Mouse (Mus musculus): ENCODE data around the gene Hoxa10. TPM values are rescaled to one million over a fixed set of nuclear protein-coding genes. Genes with fewer than 3 reads are reported as not detected.

Gene Hoxa10
- polyA plus RNA-seq, 1 experiment from 2014 or later: not detected

GRCm38 (mm10) chr6:52244471-52245039 is 3.9 kb upstream of the Hoxa10 start:
- Histone ChIP-seq H3K9ac (ENCODE audit: low read depth, low read length) (no peak overlapping the region), H3K9me3 (ENCODE audit: control insufficient read depth, low read length) (no peaks in the 10 kb centered on the region), H3K4me3 (ENCODE audit: low read depth, low read length) (no peak overlapping the region), H3K36me3 (ENCODE audit: control insufficient read depth, insufficient read depth, low read length) (no peaks in the 10 kb centered on the region), H3K4me1 (replicated peaks; ENCODE audit: control insufficient read depth, insufficient read depth, low read length) (peaks cover 2% of the 10 kb centered on the region; the same call in 1 of the 2 replicates), H3K4me2 (replicated peaks; ENCODE audit: low read depth, low read length) (no peak overlapping the region), H3K27ac (ENCODE audit: low read depth, low read length) (no peak overlapping the region), H3K27me3 (ENCODE audit: control insufficient read depth, insufficient read depth, low read length) (peaks cover 96% of the 10 kb centered on the region)
- WGBS: 1% methylated on average over 23 of the region's 23 CpGs
- DNase-seq (ENCODE audit: low spot score) (peak; percentile 59), ATAC-seq (ENCODE audit: low FRiP score) (no peak)

- no peak overlapping the region for H3K4me3 ChIP-seq (ENCODE audit: low read depth, low read length)
- H3K36me3 ChIP-seq (ENCODE audit: control insufficient read depth, insufficient read depth, low read length): no peaks in the 10 kb centered on the region
- no peaks in the 10 kb centered on the region for H3K9me3 ChIP-seq (ENCODE audit: control insufficient read depth, low read length)
- DNase-seq (ENCODE audit: low spot score) (peak; percentile 58), ATAC-seq (ENCODE audit: low FRiP score) (no peak)
- H3K27me3 ChIP-seq (ENCODE audit: control insufficient read depth, insufficient read depth, low read length): peaks cover 94% of the 10 kb centered on the region
- H3K4me1 ChIP-seq (replicated peaks; ENCODE audit: control insufficient read depth, insufficient read depth, low read length): peaks cover 2% of the 10 kb centered on the region; the same call in 1 of the 2 replicates
- no peak overlapping the region for H3K27ac ChIP-seq (ENCODE audit: low read depth, low read length)
- no peak overlapping the region for H3K4me2 ChIP-seq (replicated peaks; ENCODE audit: low read depth, low read length)
- 2% methylated on average over 12 of the region's 12 CpGs for WGBS
- H3K9ac ChIP-seq (ENCODE audit: low read depth, low read length): no peak overlapping the region
Measured at GRCm38 (mm10) chr6:52243681-52244121, 3.0 kb upstream of the Hoxa10 start.

- ATAC-seq (ENCODE audit: low FRiP score): no peak
Measured at GRCm38 (mm10) chr6:52242801-52243332, 2.2 kb upstream of the Hoxa10 start.

GRCm38 (mm10) chr6:52241001-52241621 is 457 bp upstream of the Hoxa10 start:
- under 1% methylated on average over 9 of the region's 9 CpGs for WGBS
- no peak overlapping the region for H3K4me2 ChIP-seq (replicated peaks; ENCODE audit: low read depth, low read length)
- no peak for ATAC-seq (ENCODE audit: low FRiP score)
- H3K9me3 ChIP-seq (ENCODE audit: control insufficient read depth, low read length): no peaks in the 10 kb centered on the region
- DNase-seq (ENCODE audit: low spot score): peak; percentile 61
- no peak overlapping the region for H3K4me3 ChIP-seq (ENCODE audit: low read depth, low read length)
- H3K27me3 ChIP-seq (ENCODE audit: control insufficient read depth, insufficient read depth, low read length): peaks cover 92% of the 10 kb centered on the region
- H3K36me3 ChIP-seq (ENCODE audit: control insufficient read depth, insufficient read depth, low read length): no peaks in the 10 kb centered on the region
- H3K9ac ChIP-seq (ENCODE audit: low read depth, low read length): no peak overlapping the region
- no peaks in the 10 kb centered on the region; the same call in 1 of the 2 replicates for H3K4me1 ChIP-seq (replicated peaks; ENCODE audit: control insufficient read depth, insufficient read depth, low read length)
- H3K27ac ChIP-seq (ENCODE audit: low read depth, low read length): no peak overlapping the region

More at GRCm38 (mm10) chr6:52242801-52243332, 2.2 kb upstream of the Hoxa10 start:
- H3K36me3 ChIP-seq (ENCODE audit: control insufficient read depth, insufficient read depth, low read length): no peaks in the 10 kb centered on the region
- H3K9me3 ChIP-seq (ENCODE audit: control insufficient read depth, low read length): no peaks in the 10 kb centered on the region
- 5% methylated on average over 4 of the region's 4 CpGs for WGBS
- no peak overlapping the region for H3K4me3 ChIP-seq (ENCODE audit: low read depth, low read length)
- peaks cover 2% of the 10 kb centered on the region; the same call in 1 of the 2 replicates for H3K4me1 ChIP-seq (replicated peaks; ENCODE audit: control insufficient read depth, insufficient read depth, low read length)
- DNase-seq (ENCODE audit: low spot score): no peak
- H3K27ac ChIP-seq (ENCODE audit: low read depth, low read length): no peak overlapping the region
- H3K27me3 ChIP-seq (ENCODE audit: control insufficient read depth, insufficient read depth, low read length): peaks cover 90% of the 10 kb centered on the region
- H3K9ac ChIP-seq (ENCODE audit: low read depth, low read length): no peak overlapping the region
- H3K4me2 ChIP-seq (replicated peaks; ENCODE audit: low read depth, low read length): no peak overlapping the region

- H3K27ac ChIP-seq (ENCODE audit: low read depth, low read length): no peak overlapping the region
- no peak for ATAC-seq (ENCODE audit: low FRiP score)
- peak; percentile 62 for DNase-seq (ENCODE audit: low spot score)
- H3K4me2 ChIP-seq (replicated peaks; ENCODE audit: low read depth, low read length): no peak overlapping the region
- H3K9me3 ChIP-seq (ENCODE audit: control insufficient read depth, low read length): no peaks in the 10 kb centered on the region
- WGBS: 1% methylated on average over 30 of the region's 30 CpGs
- H3K4me3 ChIP-seq (ENCODE audit: low read depth, low read length): no peak overlapping the region
- no peaks in the 10 kb centered on the region for H3K4me1 ChIP-seq (replicated peaks; ENCODE audit: control insufficient read depth, insufficient read depth, low read length)
- H3K27me3 ChIP-seq (ENCODE audit: control insufficient read depth, insufficient read depth, low read length): peaks cover 92% of the 10 kb centered on the region
- H3K9ac ChIP-seq (ENCODE audit: low read depth, low read length): no peak overlapping the region
- no peaks in the 10 kb centered on the region for H3K36me3 ChIP-seq (ENCODE audit: control insufficient read depth, insufficient read depth, low read length)
Measured at GRCm38 (mm10) chr6:52239625-52240388, 847 bp downstream of the Hoxa10 start.

- Histone ChIP-seq H3K36me3 (ENCODE audit: control insufficient read depth, insufficient read depth, low read length) (no peaks in the 10 kb centered on the region), H3K4me2 (replicated peaks; ENCODE audit: low read depth, low read length) (no peak overlapping the region), H3K9ac (ENCODE audit: low read depth, low read length) (no peak overlapping the region), H3K4me3 (ENCODE audit: low read depth, low read length) (no peak overlapping the region), H3K9me3 (ENCODE audit: control insufficient read depth, low read length) (no peaks in the 10 kb centered on the region), H3K4me1 (replicated peaks; ENCODE audit: control insufficient read depth, insufficient read depth, low read length) (0 out of 2 replicates have a peak, but pooled peaks cover 3% of the 10 kb centered on the region), H3K27me3 (ENCODE audit: control insufficient read depth, insufficient read depth, low read length) (peaks cover 94% of the 10 kb centered on the region), H3K27ac (ENCODE audit: low read depth, low read length) (no peak overlapping the region)
- ATAC-seq (ENCODE audit: low FRiP score): no peak
- under 1% methylated on average over 7 of the region's 7 CpGs for WGBS
- peak; percentile 63 for DNase-seq (ENCODE audit: low spot score)
Measured at GRCm38 (mm10) chr6:52238976-52239375, 1.7 kb downstream of the Hoxa10 start.

- no peak for ATAC-seq (ENCODE audit: low FRiP score)
- no peak overlapping the region for H3K4me3 ChIP-seq (ENCODE audit: low read depth, low read length)
- H3K36me3 ChIP-seq (ENCODE audit: control insufficient read depth, insufficient read depth, low read length): no peaks in the 10 kb centered on the region
- peak; percentile 64 for DNase-seq (ENCODE audit: low spot score)
- peaks cover 94% of the 10 kb centered on the region for H3K27me3 ChIP-seq (ENCODE audit: control insufficient read depth, insufficient read depth, low read length)
- 0 out of 2 replicates have a peak, but pooled peaks cover 3% of the 10 kb centered on the region for H3K4me1 ChIP-seq (replicated peaks; ENCODE audit: control insufficient read depth, insufficient read depth, low read length)
- no peaks in the 10 kb centered on the region for H3K9me3 ChIP-seq (ENCODE audit: control insufficient read depth, low read length)
- H3K9ac ChIP-seq (ENCODE audit: low read depth, low read length): no peak overlapping the region
- WGBS: 3% methylated on average over 7 of the region's 7 CpGs
- no peak overlapping the region for H3K4me2 ChIP-seq (replicated peaks; ENCODE audit: low read depth, low read length)
- H3K27ac ChIP-seq (ENCODE audit: low read depth, low read length): no peak overlapping the region
Measured at GRCm38 (mm10) chr6:52238155-52238545, 2.5 kb downstream of the Hoxa10 start.

- H3K4me2 ChIP-seq (replicated peaks; ENCODE audit: low read depth, low read length): no peak overlapping the region
Measured at GRCm38 (mm10) chr6:52237346-52238154, 3.1 kb downstream of the Hoxa10 start.

More at GRCm38 (mm10) chr6:52237346-52238154, 3.1 kb downstream of the Hoxa10 start:
- 9% methylated on average over 10 of the region's 10 CpGs for WGBS
- no peak overlapping the region for H3K27ac ChIP-seq (ENCODE audit: low read depth, low read length)
- no peak overlapping the region for H3K4me3 ChIP-seq (ENCODE audit: low read depth, low read length)
- H3K4me1 ChIP-seq (replicated peaks; ENCODE audit: control insufficient read depth, insufficient read depth, low read length): 0 out of 2 replicates have a peak, but pooled peaks cover 3% of the 10 kb centered on the region
- DNase-seq (ENCODE audit: low spot score) (peak; percentile 58), ATAC-seq (ENCODE audit: low FRiP score) (no peak)
- no peaks in the 10 kb centered on the region for H3K9me3 ChIP-seq (ENCODE audit: control insufficient read depth, low read length)
- no peak overlapping the region for H3K9ac ChIP-seq (ENCODE audit: low read depth, low read length)
- H3K27me3 ChIP-seq (ENCODE audit: control insufficient read depth, insufficient read depth, low read length): peaks cover 94% of the 10 kb centered on the region
- H3K36me3 ChIP-seq (ENCODE audit: control insufficient read depth, insufficient read depth, low read length): no peaks in the 10 kb centered on the region
